ENCODE assay signal across 8 mouse cellular contexts in genomic region chr17:29356479-29356856, GRCm38 (mm10). TPM values are rescaled to one million over a fixed set of nuclear protein-coding genes. Genes with fewer than 3 reads are reported as not detected.
DNase-seq lines count a peak whose midpoint lies in the region; ATAC-seq and TF ChIP-seq lines count a peak whose summit lies in the region.

No protein-coding gene starts in this region.

- intact Hi-C loops in gastrocnemius, postnatal 14 days (cut with DNase I; ENCODE audit: low total_unique reads): no loop called here

- no peaks in the 10 kb centered on the region for H3K27me3 ChIP-seq in intestine, postnatal 0 days (replicated peaks; ENCODE audit: control insufficient read depth, insufficient read depth, low read length)
- no peaks in the 10 kb centered on the region for H3K27me3 ChIP-seq in liver, embryonic 14.5 days (ENCODE audit: control insufficient read depth, insufficient read depth, low read length)
- no peaks in the 10 kb centered on the region for H3K27me3 ChIP-seq in neural tube, embryonic 14.5 days (ENCODE audit: control insufficient read depth, insufficient read depth, low read length)

- ATAC-seq in intestine, postnatal 0 days: peak; percentile 60
- peak; percentile 43; the same call in 1 of the 2 replicates for ATAC-seq in liver, embryonic 14.5 days (ENCODE audit: insufficient read depth)
- ATAC-seq in neural tube, embryonic 14.5 days (ENCODE audit: low read depth): peak; percentile 97
- ATAC-seq in erythroblast, adult 5-6 weeks (replicated peaks; ENCODE audit: low FRiP score, poor library complexity, severe bottlenecking): no peak

- no peaks in the 10 kb centered on the region for H3K9me3 ChIP-seq in intestine, postnatal 0 days (ENCODE audit: control insufficient read depth)
- H3K9me3 ChIP-seq in liver, embryonic 14.5 days (ENCODE audit: control insufficient read depth, low read length): no peaks in the 10 kb centered on the region
- H3K9me3 ChIP-seq in neural tube, embryonic 14.5 days (ENCODE audit: control insufficient read depth, low read length): no peaks in the 10 kb centered on the region

- TF ChIP-seq CTCF in intestine, postnatal 0 days (IDR thresholded peaks at IDR 0.05; ENCODE audit: low read depth): no peak
- TF ChIP-seq CTCF in liver, embryonic 14.5 days (IDR thresholded peaks at IDR 0.05; ENCODE audit: low read depth): no peak

- H3K4me2 ChIP-seq in intestine, postnatal 0 days (replicated peaks; ENCODE audit: low read depth): peak overlapping the region; percentile 60
- peak overlapping the region; percentile 41 for H3K4me2 ChIP-seq in liver, embryonic 14.5 days (ENCODE audit: low read depth)
- H3K4me2 ChIP-seq in neural tube, embryonic 14.5 days (ENCODE audit: low read depth, low read length): peak overlapping the region; percentile 46

- H3K4me3 ChIP-seq in intestine, postnatal 0 days (ENCODE audit: low read depth, low read length): peak overlapping the region; percentile 16; the same call in 1 of the 2 replicates
- H3K4me3 ChIP-seq in liver, embryonic 14.5 days (ENCODE audit: insufficient read depth in 1 of 2, low read depth in 2 of 2, low read length in 2 of 2): 0 out of 4 replicates have a peak overlapping the region, but pooled peaks of 1 of the 2 experiments have one; percentile 12
- H3K4me3 ChIP-seq in neural tube, embryonic 14.5 days (ENCODE audit: low read depth, low read length): peak overlapping the region; percentile 22

- H3K27ac ChIP-seq in intestine, postnatal 0 days (ENCODE audit: low read depth, low read length): peak overlapping the region; percentile 67
- no peak overlapping the region for H3K27ac ChIP-seq in liver, embryonic 14.5 days
- peak overlapping the region; percentile 95 for H3K27ac ChIP-seq in neural tube, embryonic 14.5 days (ENCODE audit: low read depth, low read length)

- H3K36me3 ChIP-seq in intestine, postnatal 0 days (ENCODE audit: control insufficient read depth, insufficient read depth): no peaks in the 10 kb centered on the region
- H3K36me3 ChIP-seq in liver, embryonic 14.5 days (replicated peaks; ENCODE audit: control insufficient read depth, insufficient read depth, low read depth): no peaks in the 10 kb centered on the region
- no peaks in the 10 kb centered on the region for H3K36me3 ChIP-seq in neural tube, embryonic 14.5 days (ENCODE audit: control insufficient read depth, insufficient read depth, low read length)

- peaks cover 2% of the 10 kb centered on the region; the same call in 1 of the 2 replicates for H3K4me1 ChIP-seq in intestine, postnatal 0 days (replicated peaks; ENCODE audit: control insufficient read depth, insufficient read depth, low read length)
- no peaks in the 10 kb centered on the region for H3K4me1 ChIP-seq in liver, embryonic 14.5 days (replicated peaks; ENCODE audit: control insufficient read depth in 2 of 2, insufficient read depth in 2 of 2, low read length in 1 of 2)
- H3K4me1 ChIP-seq in neural tube, embryonic 14.5 days (ENCODE audit: control insufficient read depth, insufficient read depth, low read length): peaks cover 18% of the 10 kb centered on the region; the same call in 1 of the 2 replicates

- H3K9ac ChIP-seq in intestine, postnatal 0 days (ENCODE audit: low read depth, low read length): peak overlapping the region; percentile 26; the same call in 1 of the 2 replicates
- no peak overlapping the region for H3K9ac ChIP-seq in liver, embryonic 14.5 days (replicated peaks)
- peak overlapping the region; percentile 35 for H3K9ac ChIP-seq in neural tube, embryonic 14.5 days (replicated peaks; ENCODE audit: low read depth, low read length)

- peak; percentile 84 to 89 for DNase-seq in cerebellum, postnatal 14 days
- DNase-seq in cerebellum, adult 18-20 months: no peak
- peak; percentile 41 to 64 for DNase-seq in adrenal gland, postnatal 4 days (ENCODE audit: low spot score in 2 of 2)
- DNase-seq in gastrocnemius, postnatal 14 days: peak; percentile 84
- DNase-seq in liver, embryonic 14.5 days (ENCODE audit: low read depth in 3 of 3, low spot score in 3 of 3): no peak

- TF ChIP-seq EP300 in liver, embryonic 14.5 days (IDR thresholded peaks at IDR 0.05; ENCODE audit: low read depth): no peak

- 7% methylated on average over 11 of the region's 11 CpGs for whole genome bisulfite sequencing in intestine, postnatal 0 days
- WGBS in liver, embryonic 14.5 days (ENCODE audit: insufficient replicate concordance): 22% methylated on average over 11 of the region's 11 CpGs
- WGBS in neural tube, embryonic 14.5 days: 1% methylated on average over 9 of the region's 11 CpGs

RNA-seq across cellular contexts. Expression of gene Fgd2, which starts 4.2 kb away (rescaled TPM):
- total RNA-seq in adrenal gland, postnatal 4 days (2021): 1 to 10 TPM; 5.6 to 6.5 TPM
- 1 to 10 TPM; 1.6 to 1.8 TPM for total RNA-seq in gastrocnemius, postnatal 14 days (2021)
- 4.9 and 6.0 TPM in 2 replicates for polyA plus RNA-seq in intestine, postnatal 0 days (2015; fragmentation: Nextera tagmentation; extraction: Ambion mirVana)
- 8.5 and 8.6 TPM in 2 replicates for polyA plus RNA-seq in liver, embryonic 14.5 days (2012; rRNA removed)
- polyA plus RNA-seq in liver, embryonic 14.5 days (2014; fragmentation: Nextera tagmentation; extraction: Ambion mirVana): 3.8 and 4.0 TPM in 2 replicates
- 3.7 and 3.8 TPM in 2 replicates for polyA plus RNA-seq in neural tube, embryonic 14.5 days (2014; fragmentation: Nextera tagmentation; extraction: Ambion mirVana)
- total RNA-seq in erythroblast, adult 5-6 weeks (2015; ENCODE audit: low replicate concordance): 3.3 TPM in 2 replicates
- 2.5 and 4.3 TPM in 2 replicates for total RNA-seq in erythroblast, adult 5-6 weeks (2017; ENCODE audit: low replicate concordance)

RNA-seq across cellular contexts. Expression of gene Mtch1, which starts 8.7 kb away (rescaled TPM):
- 100 to 1,000 TPM; 309 to 341 TPM for total RNA-seq in adrenal gland, postnatal 4 days (2021)
- total RNA-seq in gastrocnemius, postnatal 14 days (2021): 100 to 1,000 TPM; 141 to 160 TPM
- polyA plus RNA-seq in intestine, postnatal 0 days (2015; fragmentation: Nextera tagmentation; extraction: Ambion mirVana): 139 and 143 TPM in 2 replicates
- polyA plus RNA-seq in liver, embryonic 14.5 days (2012; rRNA removed): 61.1 and 69.0 TPM in 2 replicates
- 54.3 and 64.3 TPM in 2 replicates for polyA plus RNA-seq in liver, embryonic 14.5 days (2014; fragmentation: Nextera tagmentation; extraction: Ambion mirVana)
- polyA plus RNA-seq in neural tube, embryonic 14.5 days (2014; fragmentation: Nextera tagmentation; extraction: Ambion mirVana): 517 and 551 TPM in 2 replicates
- total RNA-seq in erythroblast, adult 5-6 weeks (2015; ENCODE audit: low replicate concordance): 19.2 and 28.0 TPM in 2 replicates
- 19.1 and 31.1 TPM in 2 replicates for total RNA-seq in erythroblast, adult 5-6 weeks (2017; ENCODE audit: low replicate concordance)

RNA-seq across cellular contexts. Expression of gene Pi16, which starts 39.0 kb away (rescaled TPM):
- 10 to 100 TPM; 11.3 to 13.3 TPM for total RNA-seq in adrenal gland, postnatal 4 days (2021)
- total RNA-seq in gastrocnemius, postnatal 14 days (2021): 10 to 100 TPM; 25.4 to 37.9 TPM
- 0.73 and 0.76 TPM in 2 replicates for polyA plus RNA-seq in intestine, postnatal 0 days (2015; fragmentation: Nextera tagmentation; extraction: Ambion mirVana)
- polyA plus RNA-seq in liver, embryonic 14.5 days (2012; rRNA removed): 0.90 and 0.97 TPM in 2 replicates
- 0.39 and 0.52 TPM in 2 replicates for polyA plus RNA-seq in liver, embryonic 14.5 days (2014; fragmentation: Nextera tagmentation; extraction: Ambion mirVana)
- 0.75 and 0.92 TPM in 2 replicates for polyA plus RNA-seq in neural tube, embryonic 14.5 days (2014; fragmentation: Nextera tagmentation; extraction: Ambion mirVana)
- total RNA-seq in erythroblast, adult 5-6 weeks (2015; ENCODE audit: low replicate concordance): 4.0 and 5.6 TPM in 2 replicates
- total RNA-seq in erythroblast, adult 5-6 weeks (2017; ENCODE audit: low replicate concordance): 5.4 and 9.5 TPM in 2 replicates

Comparison
In these comparisons a context has a peak if more than half of its experiments do, and no peak if none do; other contexts are left out.
1. DNase-seq: peak in cerebellum, postnatal 14 days (2 of 2), adrenal gland, postnatal 4 days (2 of 2) and gastrocnemius, postnatal 14 days (single experiment); none in cerebellum, adult 18-20 months (0 of 2) and liver, embryonic 14.5 days (0 of 3).
2. RNA of gene Mtch1, which starts 8.7 kb away (total RNA-seq): 309 to 341 TPM in adrenal gland, postnatal 4 days and 141 to 160 TPM in gastrocnemius, postnatal 14 days; 19.1 to 31.1 TPM in erythroblast, adult 5-6 weeks; every median in the first group is over 4 times any median in the second.
3. Peak in every context shown above with its lines, with median percentiles within 50 percentile points of each other: H3K4me2 ChIP-seq.